Mouse (Mus musculus): Measurements from ENCODE around the gene Cttnbp2. TPM values are rescaled to one million over a fixed set of nuclear protein-coding genes. Genes with fewer than 3 reads are reported as not detected.

Gene Cttnbp2
- total RNA-seq, 2 experiments from 2014 or later, result 65.0 to 74.0 TPM

GRCm38 (mm10) chr6:18338307-18338706 is 176.3 kb downstream of the Cttnbp2 start:
- DNase-seq (ENCODE audit: low spot score in 2 of 2), result no peak

DNA sequence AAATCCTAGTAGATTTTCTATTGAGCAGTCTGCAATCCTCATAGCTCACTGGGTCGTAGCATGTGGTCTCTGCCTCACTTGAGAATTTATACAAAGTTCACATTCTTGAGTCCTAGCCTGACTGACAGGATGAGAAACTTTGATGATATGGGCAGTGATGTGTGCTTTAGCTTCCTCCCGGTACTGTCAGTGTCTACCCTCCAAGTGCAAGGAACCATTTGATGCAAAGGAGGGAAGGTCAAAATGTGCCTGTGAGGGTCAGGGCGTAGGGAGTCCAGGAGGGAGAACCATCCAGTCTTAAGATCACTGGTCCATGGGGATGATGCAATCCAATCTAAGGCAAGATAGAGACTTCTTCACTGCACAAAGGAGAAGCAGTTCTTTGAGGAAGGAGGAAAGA is 179.2 kb downstream of the Cttnbp2 start:
- DNase-seq (ENCODE audit: low spot score in 2 of 2), result no peak

DNA sequence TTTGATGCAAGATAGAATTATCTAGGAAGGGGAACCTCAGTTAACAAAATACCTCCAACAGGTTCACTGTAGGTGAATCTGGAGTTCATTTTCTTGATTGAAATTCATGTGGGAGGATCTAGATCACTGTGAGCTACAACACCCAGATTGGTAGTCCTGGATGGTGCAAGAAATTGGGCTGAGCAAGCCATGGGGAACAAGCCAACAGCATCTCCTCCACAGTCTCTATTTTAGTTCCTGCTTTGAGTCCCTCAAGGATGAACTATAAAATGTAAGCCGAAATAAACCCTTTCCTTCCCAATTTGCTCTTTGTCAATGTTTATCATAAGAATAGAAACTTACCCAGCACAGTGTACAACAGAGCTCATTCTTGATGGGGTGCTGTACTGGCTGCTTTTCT is 191.7 kb downstream of the Cttnbp2 start:
- DNase-seq (ENCODE audit: low spot score in 2 of 2), result no peak

Small RNAs within 50 kb of the gene (microRNA-seq; reads per million reads assigned to microRNA genes)
- not detected for gene Gm26233
